Mouse (Mus musculus) thymus, postnatal 4 days (tissue): ENCODE data around the gene Chrdl2.
"Not testable (repeated sequence)": the region's sequence is repeated elsewhere in the genome, so short reads cannot be mapped to it uniquely, and the experiment has no call there.

Source experiments
- DNase-seq: peaks from one replicate; pipeline ENCODE4 v3.0.0; 2021

Gene Chrdl2

GRCm38 (mm10) chr7:100005790-100006189 lies at the start of gene Chrdl2:
TSS of gene Chrdl2 (plus strand) at chr7:100006172.
- peak; percentile 70 for DNase-seq

DNA sequence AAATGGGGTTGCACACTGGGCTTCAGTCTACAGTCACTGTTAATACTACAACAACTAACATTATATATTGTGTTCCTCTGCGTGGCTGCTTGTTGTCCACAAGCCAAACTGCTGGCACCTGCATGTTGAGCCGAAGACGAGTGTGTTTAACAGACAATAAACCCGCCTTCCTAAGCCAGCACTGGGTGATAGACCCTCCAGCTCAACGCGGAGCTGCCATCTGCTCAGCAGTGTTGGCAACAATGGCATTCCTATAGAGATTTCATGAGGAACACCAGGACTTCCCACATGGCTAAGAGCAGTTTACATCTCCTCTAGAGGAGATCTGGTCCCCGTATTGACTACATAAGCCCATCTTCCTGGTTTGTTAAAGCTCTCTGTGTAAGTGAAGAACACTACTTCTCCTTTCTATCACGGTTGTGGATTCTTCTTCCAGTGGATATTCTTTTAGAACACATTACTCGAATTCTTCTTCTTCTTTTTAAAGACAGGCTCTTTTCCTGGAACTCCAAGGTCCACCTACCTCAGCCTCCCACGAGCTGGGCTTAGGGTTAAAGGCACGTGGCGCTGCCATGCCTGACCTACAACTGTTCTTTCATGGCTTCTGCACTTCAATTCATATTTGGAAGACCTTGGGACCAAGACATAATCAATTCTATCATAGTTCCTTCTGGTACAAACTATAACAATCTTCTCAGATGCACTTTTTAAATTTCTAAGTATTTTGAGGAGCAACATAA lies 48.6 kb upstream of the Chrdl2 start:
- no peak for DNase-seq

DNA sequence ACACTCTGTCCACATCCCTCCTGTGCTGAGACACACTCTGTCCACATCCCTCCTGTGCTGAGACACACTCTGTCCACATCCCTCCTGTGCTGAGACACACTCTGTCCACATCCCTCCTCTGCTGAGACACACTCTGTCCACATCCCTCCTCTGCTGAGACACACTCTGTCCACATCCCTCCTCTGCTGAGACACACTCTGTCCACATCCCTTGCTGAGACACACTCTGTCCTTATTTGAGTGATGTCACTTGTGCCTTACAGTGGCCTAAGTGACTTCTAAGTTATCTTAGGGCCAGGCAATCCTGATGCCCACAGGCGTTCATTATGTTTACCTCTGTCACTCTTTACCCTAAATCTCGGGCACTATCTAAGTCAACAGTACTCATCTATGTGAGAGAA lies 45.4 kb upstream of the Chrdl2 start:
- DNase-seq, result peak; percentile 2

GRCm38 (mm10) chr7:99961518-99961917 lies 44.5 kb upstream of the Chrdl2 start:
- no peak for DNase-seq

DNA sequence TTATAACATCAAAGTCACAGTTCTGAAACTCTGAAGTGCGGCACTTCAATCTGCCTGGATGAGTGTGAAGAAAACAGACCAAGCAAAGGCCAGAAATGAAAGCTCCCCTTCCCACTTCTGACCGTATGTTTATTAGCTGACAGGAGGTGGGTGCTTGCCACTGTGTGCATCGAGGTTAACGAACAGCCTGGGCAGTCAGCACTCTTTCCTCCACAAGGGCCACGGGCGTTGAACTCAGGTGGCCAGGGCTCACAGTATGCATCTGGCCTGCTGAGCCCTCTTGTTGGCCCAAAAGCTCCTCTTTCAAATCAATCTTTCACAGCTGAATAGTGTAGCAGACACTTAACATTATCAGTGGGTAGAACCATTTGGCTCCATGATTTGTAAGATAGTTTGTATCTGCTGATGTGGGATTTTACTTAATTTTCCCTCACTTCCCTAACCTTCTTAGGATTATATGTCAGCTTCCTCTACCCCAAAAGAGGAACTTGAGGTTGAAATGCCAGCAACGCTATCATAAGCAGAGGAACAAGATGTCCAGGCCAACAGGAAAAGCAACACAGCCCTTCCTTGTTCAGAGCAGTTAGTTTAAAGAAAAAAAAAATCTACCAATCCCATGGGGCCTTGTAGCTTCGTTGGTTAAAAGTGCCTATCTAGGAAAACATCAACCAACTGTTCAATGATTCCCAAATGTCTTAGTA lies 43.3 kb upstream of the Chrdl2 start:
- peak; percentile 19 for DNase-seq

DNA sequence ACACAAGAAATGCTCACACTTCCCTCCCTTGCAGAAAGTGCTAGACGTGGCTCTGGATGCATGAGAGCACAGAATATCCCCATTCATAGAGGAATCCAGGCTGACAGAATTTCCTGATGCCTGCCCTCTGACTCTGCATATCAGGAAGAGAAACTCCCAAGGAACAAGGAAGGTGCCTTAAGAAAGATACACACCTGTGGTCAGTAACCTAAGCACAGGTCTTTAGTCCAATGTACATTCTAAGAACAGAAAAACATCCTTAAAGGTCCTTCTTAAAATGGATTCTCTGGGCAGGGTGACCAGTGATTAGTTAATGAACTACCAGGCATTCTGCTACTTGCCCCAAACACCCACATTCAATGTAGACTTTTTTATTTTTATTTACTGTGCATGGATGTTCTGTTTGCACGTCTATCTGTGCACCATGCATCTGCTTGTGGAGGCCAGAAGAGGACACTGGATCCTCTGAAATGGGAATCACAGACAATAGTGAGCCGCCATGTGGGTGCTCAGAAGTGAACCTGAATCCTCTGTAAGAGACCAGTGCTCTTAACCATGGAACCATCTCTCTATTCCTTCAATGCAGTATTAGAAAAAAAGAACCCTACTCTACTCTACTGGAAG lies 42.6 kb upstream of the Chrdl2 start:
- peak; percentile 4 for DNase-seq

GRCm38 (mm10) chr7:99965020-99965841 lies 40.7 kb upstream of the Chrdl2 start:
- DNase-seq, result no peak

- no peak for DNase-seq
Observed at GRCm38 (mm10) chr7:99966011-99966721, 39.8 kb upstream of the Chrdl2 start.

- DNase-seq, result no peak
Observed at GRCm38 (mm10) chr7:99969151-99969550, 36.8 kb upstream of the Chrdl2 start.

GRCm38 (mm10) chr7:99971926-99972325 lies 34.0 kb upstream of the Chrdl2 start:
- no peak for DNase-seq

- DNase-seq, result not testable (repeated sequence)
Observed at GRCm38 (mm10) chr7:99972912-99973311, 33.1 kb upstream of the Chrdl2 start.

DNA sequence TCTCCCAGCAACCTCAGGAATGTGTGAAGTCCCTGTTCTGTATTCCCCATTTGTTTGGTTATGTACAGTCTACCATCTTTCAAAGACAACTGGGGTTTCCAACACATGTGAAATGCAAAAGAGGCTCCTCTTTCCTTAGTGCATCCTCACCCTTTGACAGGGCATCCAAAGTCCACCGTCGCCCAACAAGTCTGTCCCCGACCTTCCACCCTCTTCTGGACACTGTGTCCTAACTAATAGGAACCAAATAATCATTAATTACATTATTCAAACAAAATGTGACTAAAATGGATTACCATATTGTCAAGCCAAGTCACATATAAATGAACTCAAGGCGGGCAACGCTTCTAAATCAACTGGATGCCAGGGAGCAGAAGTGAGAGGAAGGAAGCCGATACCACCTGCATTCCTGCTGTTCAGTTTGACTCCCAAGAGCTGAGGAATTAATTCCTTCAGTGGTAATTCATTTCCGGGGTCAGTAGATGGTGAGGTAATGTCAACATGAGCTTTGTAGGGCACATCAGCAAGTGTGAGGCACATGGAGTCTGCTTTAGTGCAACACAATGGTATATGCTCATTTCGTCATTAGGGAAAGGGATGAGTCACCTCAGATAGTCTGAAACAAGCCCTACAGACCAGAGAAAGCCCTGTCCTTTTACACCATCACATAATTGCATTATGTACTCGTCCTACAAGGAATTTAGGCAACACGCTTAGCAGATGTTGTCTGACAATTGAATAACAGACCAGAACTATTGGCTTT lies 31.6 kb upstream of the Chrdl2 start:
- no peak for DNase-seq

DNA sequence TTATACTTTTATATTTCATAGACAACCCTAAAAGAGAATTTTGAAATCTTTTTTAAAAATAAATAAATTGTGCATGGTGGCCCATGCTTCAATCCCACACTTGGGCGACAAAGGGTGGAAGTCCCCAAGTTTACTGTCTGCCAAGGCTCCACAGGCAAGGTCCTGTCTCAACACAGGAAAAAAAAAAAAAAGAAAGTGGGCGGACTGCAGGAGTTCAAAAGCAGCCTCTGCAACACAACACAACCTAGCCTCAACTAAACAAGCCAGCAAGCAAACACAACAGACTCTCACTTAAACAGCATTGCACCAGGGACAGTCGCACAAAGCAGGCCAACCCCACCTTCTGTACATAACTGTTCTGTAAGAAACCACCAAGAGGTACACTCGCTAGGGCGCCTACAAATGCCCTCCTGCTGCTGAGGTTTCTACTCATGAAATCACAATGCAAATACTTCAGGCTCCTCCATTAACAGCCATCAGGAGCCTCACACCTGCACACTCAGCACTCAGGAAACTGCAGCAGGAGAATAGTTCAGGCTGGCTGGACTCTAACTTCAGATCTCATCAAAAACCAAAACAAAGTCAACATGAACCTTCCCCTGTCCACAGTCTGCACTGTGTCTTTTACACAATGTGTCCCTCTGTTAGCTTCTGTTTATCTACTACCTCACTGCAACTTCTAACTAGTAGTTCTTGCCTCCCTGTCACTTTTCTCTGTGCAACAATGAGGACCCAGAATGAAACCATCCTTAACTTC lies 30.0 kb upstream of the Chrdl2 start:
- DNase-seq, result no peak

- no peak for DNase-seq
Observed at GRCm38 (mm10) chr7:99978041-99978440, 27.9 kb upstream of the Chrdl2 start.

DNA sequence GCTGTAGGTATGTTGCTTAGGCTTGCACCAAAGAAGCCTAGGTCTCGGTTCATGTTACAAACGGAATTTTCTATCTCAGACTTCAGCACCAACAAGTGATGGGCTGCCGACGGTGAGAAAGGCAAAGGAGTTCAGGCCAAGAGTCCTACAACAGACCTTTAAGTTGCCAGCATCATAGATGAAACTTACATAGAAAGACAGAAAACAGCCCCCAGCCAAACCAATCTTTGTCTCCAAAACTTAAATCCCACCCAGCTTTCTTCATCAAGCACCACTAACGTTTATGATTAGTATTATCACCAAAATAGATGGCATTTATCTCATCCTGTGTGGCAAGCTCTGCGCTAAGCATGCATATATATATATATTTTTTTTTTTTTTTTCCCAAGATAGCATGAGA lies 26.9 kb upstream of the Chrdl2 start:
- no peak for DNase-seq

DNA sequence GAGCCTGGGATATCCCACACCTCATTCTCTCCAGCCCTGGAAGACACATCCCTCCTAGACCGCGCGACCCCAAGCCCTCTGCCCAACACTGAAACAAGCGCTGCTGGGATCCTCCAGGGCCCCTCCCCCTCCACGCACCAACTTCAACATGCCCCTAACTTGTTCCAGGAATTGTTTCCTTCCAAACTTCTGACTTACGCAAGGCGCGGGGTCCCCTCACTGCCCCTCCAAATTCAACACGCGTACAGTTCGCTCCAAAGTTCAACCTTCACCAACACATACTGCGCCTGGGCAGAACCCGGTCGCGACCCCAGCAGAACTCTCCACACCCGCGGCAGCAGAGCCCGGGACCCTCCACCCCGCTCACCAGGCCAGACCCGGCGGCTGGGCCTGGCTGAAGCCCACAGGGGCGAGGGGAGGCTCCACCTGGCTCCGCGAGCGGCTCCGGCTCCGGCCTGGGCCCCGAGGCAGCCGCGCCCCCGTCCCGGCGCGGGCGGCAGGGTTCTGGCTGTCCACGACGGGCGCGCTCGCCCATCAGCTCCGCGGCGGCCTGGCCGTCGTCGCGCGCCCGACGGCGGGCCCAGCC lies 26.3 kb upstream of the Chrdl2 start:
- peak; percentile 65 for DNase-seq

DNA sequence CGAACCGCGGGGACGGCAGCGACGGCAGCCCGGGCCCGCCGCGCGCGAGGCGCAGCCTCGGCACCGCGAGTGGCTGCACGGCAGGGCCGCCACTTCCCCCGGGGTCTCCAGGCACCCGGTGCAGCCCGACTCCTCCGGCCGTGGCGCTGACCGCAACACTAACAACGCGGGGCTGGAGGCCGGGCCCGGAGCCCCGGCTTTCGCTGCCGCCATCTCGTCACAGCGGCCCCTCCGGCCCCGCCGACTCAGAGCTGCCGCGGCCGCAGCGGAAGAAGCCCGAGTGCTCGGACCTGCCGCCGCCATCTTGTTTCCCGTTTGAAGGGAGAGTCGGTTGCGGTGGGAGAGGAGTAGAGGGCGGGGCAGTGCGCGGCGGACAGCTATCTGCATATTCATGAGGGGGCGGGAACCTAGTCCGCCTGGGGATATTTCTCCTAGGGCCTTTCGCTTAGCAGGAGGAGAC lies 25.8 kb upstream of the Chrdl2 start, which contains the start of gene Rnf169:
TSS of gene Rnf169 (minus strand) at position 317 of the 460 bp plus-strand sequence.
- peak; percentile 91 for DNase-seq

DNA sequence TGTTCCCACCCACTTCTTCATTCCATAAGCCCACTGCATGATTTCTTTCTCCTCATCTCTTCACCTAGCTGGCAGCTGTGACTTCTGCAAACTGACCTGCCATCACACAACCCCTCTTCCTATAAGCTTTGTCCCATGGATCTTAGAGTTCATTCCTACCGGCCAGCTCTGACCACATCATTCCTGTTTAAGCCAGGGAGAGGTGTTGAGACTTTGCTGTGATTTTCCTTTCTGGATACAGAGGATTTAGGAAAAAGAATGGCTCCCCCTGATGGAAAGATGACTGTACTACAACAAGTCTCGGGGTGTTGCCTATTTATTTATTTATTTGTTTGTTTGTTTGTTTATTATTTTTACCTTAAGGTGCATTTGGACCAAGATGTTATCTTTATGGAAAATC lies 24.7 kb upstream of the Chrdl2 start:
- no peak for DNase-seq

- DNase-seq, result no peak
Observed at GRCm38 (mm10) chr7:99982256-99983242, 23.4 kb upstream of the Chrdl2 start.
